Mouse (Mus musculus) liver, embryonic 14.5 days (tissue): ENCODE data around the gene Toe1. TPM values are rescaled to one million over a fixed set of nuclear protein-coding genes. Genes with fewer than 3 reads are reported as not detected.
A peak's percentile ranks its signal among the peaks of the same experiment; 100 is the strongest.

Experiments
- ATAC-seq: fragments of 200-750 bp; cut with Nextera tagmentation; 2 replicates; pipeline ENCODE4 v1.8.0; 2017; ENCODE audit warnings: moderate number of reproducible peaks, mild to moderate bottlenecking, moderate library complexity; ENCODE audit not compliant: insufficient read depth
- DNase-seq, 3 experiments: peaks; one replicate each; pipeline ENCODE4 v3.0.0-alpha.2; 2012 to 2013; ENCODE audit warnings: low read depth in 3 of 3, low spot score in 3 of 3
- H3K27ac ChIP-seq: fragments of 300-500 bp; sonication (generic); 2 replicates; pipeline ENCODE4 v1.5.1; 2014; ENCODE audit warnings: moderate library complexity, mild to moderate bottlenecking, control low read depth, inconsistent platforms
- H3K27me3 ChIP-seq: fragments of 300-500 bp; sonication (generic); 2 replicates; pipeline ENCODE4 v1.6.1; 2014; ENCODE audit warnings: mild to moderate bottlenecking, low read length, moderate library complexity; ENCODE audit not compliant: control insufficient read depth, insufficient read depth
- H3K36me3 ChIP-seq: fragments of 300-500 bp; sonication (generic); replicated peaks from 2 replicates; pipeline ENCODE4 v1.6.1; 2014; ENCODE audit warnings: low read depth; ENCODE audit not compliant: control insufficient read depth, insufficient read depth
- H3K4me1 ChIP-seq, 2 experiments: fragments of 200-500 bp in 1 of 2; fragments of 300-500 bp in 1 of 2; sonication (generic) in 1 of 2; replicated peaks; 2 replicates each; pipeline ENCODE4 v1.6.1; 2012 to 2014; ENCODE audit warnings: antibody characterized with exemption in 1 of 2, inconsistent platforms in 1 of 2, low read length in 1 of 2; ENCODE audit not compliant: control insufficient read depth in 2 of 2, insufficient read depth in 2 of 2
- H3K4me2 ChIP-seq: fragments of 300-500 bp; sonication (generic); 2 replicates; pipeline ENCODE4 v1.6.1; 2014; ENCODE audit warnings: low read depth, mild to moderate bottlenecking, control low read depth, moderate library complexity
- H3K4me3 ChIP-seq, 2 experiments: fragments of 200-500 bp in 1 of 2; fragments of 300-500 bp in 1 of 2; sonication (generic) in 1 of 2; 2 replicates each; pipeline ENCODE4 v1.5.1; 2012 to 2014; ENCODE audit warnings: low read depth in 2 of 2, low read length in 2 of 2, mild to moderate bottlenecking in 2 of 2, control low read depth in 1 of 2, inconsistent platforms in 1 of 2, moderate library complexity in 1 of 2; ENCODE audit not compliant: insufficient read depth in 1 of 2
- H3K9ac ChIP-seq: fragments of 300-500 bp; sonication (generic); replicated peaks from 2 replicates; pipeline ENCODE4 v1.6.1; 2014; ENCODE audit warnings: mild to moderate bottlenecking, control low read depth, moderate library complexity
- H3K9me3 ChIP-seq: fragments of 300-500 bp; sonication (generic); 2 replicates; pipeline ENCODE4 v1.6.1; 2016; ENCODE audit warnings: low read length, mixed read lengths; ENCODE audit not compliant: control insufficient read depth
- CTCF ChIP-seq: IDR thresholded peaks from 2 replicates; pipeline ENCODE4 v1.5.1; 2016; ENCODE audit warnings: antibody characterized with exemption, low read depth, control low read depth
- EP300 ChIP-seq: IDR thresholded peaks from 2 replicates; pipeline ENCODE4 v1.6.1; 2016; ENCODE audit warnings: antibody characterized with exemption, low read depth
- WGBS: fragments of 180-500 bp; shearing (Covaris S2); extraction: QIAGEN DNeasy Blood & Tissue Kit; methylation state at CpG from one replicate; pipeline ENCODE4 v1.1.7; 2014; ENCODE audit not compliant: insufficient replicate concordance; 5-methylcytosine and 5-hydroxymethylcytosine counted together
- polyA plus RNA-seq, 2 experiments: library from polyadenylated mRNA; depleted of rRNA in 1 of 2; stranded (reverse) in 1 of 2; unstranded in 1 of 2; fragments of >200 nt; fragmentation: Nextera tagmentation in 1 of 2; extraction: Ambion mirVana in 1 of 2; gene quantifications; 2 replicates each; pipeline versions ENCODE4 v1.2.1 to v1.2.3; 2012 to 2014

The Toe1 gene
- polyA plus RNA-seq, 2 experiments: 14.2 to 14.7 TPM

DNA sequence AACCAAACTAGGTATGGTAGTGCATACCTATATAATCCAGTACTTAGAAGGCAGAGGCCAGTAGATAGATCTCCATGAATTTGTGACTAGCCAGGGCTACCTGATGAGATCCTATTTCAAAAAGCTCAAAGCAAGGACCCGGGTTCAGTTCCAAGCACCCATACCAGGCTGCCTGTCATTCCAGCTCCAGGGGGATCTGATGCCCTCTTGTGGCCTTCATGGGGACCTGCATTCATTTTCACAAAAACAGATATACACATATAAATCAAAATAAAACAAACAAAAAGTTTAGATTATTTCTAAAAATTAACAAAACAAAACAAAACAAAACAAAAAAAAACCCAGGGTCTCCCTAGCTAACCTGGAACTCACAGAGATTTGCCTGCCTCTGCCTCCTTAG lies 20.9 kb downstream of the Toe1 start:
- no peaks in the 10 kb centered on the region for H3K36me3 ChIP-seq
- H3K9ac ChIP-seq: no peak overlapping the region
- WGBS: 82% methylated on average over 1 of the region's 1 CpGs
- no peaks in the 10 kb centered on the region for H3K9me3 ChIP-seq
- H3K4me3 ChIP-seq: no peak overlapping the region
- DNase-seq (no peak), ATAC-seq (no peak)
- no peak for TF ChIP-seq EP300
- TF ChIP-seq CTCF: peak; percentile 53
- no peaks in the 10 kb centered on the region for H3K4me1 ChIP-seq
- H3K4me2 ChIP-seq: no peak overlapping the region
- no peaks in the 10 kb centered on the region for H3K27me3 ChIP-seq
- H3K27ac ChIP-seq: no peak overlapping the region

- WGBS: 64% methylated on average over 8 of the region's 8 CpGs
- no peak overlapping the region for H3K4me3 ChIP-seq
- H3K4me1 ChIP-seq: no peaks in the 10 kb centered on the region
- no peaks in the 10 kb centered on the region for H3K36me3 ChIP-seq
- H3K9me3 ChIP-seq: no peaks in the 10 kb centered on the region
- no peak for ATAC-seq
- DNase-seq: no peak
- no peaks in the 10 kb centered on the region for H3K27me3 ChIP-seq
- no peak overlapping the region for H3K4me2 ChIP-seq
- H3K27ac ChIP-seq: no peak overlapping the region
- H3K9ac ChIP-seq: no peak overlapping the region
- no peak for TF ChIP-seq CTCF
- TF ChIP-seq EP300: no peak
These were observed 25.3 kb downstream of the Toe1 start for GRCm38 (mm10) chr4:116782171-116782570.

GRCm38 (mm10) chr4:116781366-116781765 lies 26.1 kb downstream of the Toe1 start:
- H3K27me3 ChIP-seq: no peaks in the 10 kb centered on the region
- no peak overlapping the region for H3K4me2 ChIP-seq
- H3K4me1 ChIP-seq: no peaks in the 10 kb centered on the region
- no peak overlapping the region for H3K4me3 ChIP-seq
- TF ChIP-seq CTCF (no peak), EP300 (no peak)
- no peaks in the 10 kb centered on the region for H3K9me3 ChIP-seq
- no peaks in the 10 kb centered on the region for H3K36me3 ChIP-seq
- ATAC-seq: no peak
- H3K9ac ChIP-seq: no peak overlapping the region
- 38% methylated on average over 2 of the region's 2 CpGs for WGBS
- H3K27ac ChIP-seq: no peak overlapping the region
- DNase-seq: no peak

DNA sequence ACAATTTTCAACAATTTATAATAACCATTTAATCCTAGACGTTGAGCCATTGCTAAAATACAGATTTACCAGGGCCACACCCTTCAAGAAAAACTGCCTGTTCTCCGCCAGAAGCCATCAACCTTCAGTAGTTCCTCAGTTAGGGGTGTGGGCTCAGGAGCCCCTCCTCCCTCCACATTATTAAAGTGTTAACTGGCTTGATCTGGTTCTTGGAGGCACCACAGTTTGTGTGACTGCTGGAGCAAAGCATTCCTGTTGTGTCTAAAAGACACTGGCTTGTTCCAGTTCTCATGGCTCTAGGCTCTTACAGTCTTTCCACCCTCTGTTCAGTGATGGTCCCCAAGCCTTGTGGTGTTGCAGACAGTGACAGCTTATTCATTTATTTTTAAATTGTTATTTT lies 26.9 kb downstream of the Toe1 start:
- no peaks in the 10 kb centered on the region for H3K9me3 ChIP-seq
- H3K4me3 ChIP-seq: no peak overlapping the region
- H3K4me2 ChIP-seq: no peak overlapping the region
- ATAC-seq (no peak), DNase-seq (no peak)
- 53% methylated on average over 2 of the region's 2 CpGs for WGBS
- no peak overlapping the region for H3K27ac ChIP-seq
- TF ChIP-seq EP300 (no peak), CTCF (no peak)
- no peak overlapping the region for H3K9ac ChIP-seq
- no peaks in the 10 kb centered on the region for H3K4me1 ChIP-seq
- H3K36me3 ChIP-seq: no peaks in the 10 kb centered on the region
- no peaks in the 10 kb centered on the region for H3K27me3 ChIP-seq

DNA sequence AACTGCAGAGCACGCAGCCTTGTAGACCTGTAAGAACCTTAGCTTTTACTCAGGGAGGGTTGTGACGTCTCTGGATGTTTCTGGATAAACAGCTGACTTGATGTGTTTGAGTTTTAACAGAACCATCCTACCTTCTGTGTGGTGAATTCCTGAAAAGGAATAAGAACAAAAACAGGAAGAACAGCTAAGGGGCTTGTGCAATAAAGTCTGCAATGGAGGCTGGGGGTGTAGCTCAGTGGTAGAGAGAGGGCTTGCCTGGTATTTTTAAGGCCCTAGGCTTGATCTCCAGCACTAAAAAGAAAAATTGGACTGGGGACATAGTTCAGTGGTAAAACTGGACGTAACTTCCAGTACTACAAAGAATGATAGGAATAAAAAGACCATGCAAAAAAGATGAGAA lies 30.4 kb downstream of the Toe1 start:
- Histone ChIP-seq H3K27ac (no peak overlapping the region), H3K9ac (no peak overlapping the region), H3K27me3 (no peaks in the 10 kb centered on the region), H3K4me2 (no peak overlapping the region), H3K9me3 (no peaks in the 10 kb centered on the region), H3K36me3 (no peaks in the 10 kb centered on the region), H3K4me1 (no peaks in the 10 kb centered on the region), H3K4me3 (no peak overlapping the region)
- TF ChIP-seq CTCF (no peak), EP300 (no peak)
- ATAC-seq: no peak
- 61% methylated on average over 3 of the region's 3 CpGs for WGBS
- DNase-seq: no peak

DNA sequence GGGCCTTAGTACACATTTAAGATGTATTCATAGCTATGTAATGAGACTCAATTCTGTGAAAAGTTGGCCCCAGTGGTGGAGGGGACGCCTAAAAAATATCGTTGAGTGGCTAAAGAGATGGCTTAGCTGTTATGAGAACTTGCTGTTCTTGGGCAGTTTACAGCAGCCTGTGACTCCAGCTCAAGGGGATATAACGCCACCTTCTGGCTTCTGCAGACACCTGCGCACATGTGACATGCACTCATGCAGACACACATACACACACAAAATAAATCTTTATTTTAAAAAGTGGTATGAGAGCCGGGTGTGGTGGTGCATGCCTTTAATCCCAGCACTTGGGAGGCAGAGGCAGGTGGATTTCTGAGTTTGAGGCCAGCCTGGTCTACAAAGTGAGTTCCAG lies 31.0 kb downstream of the Toe1 start:
- WGBS: 67% methylated on average over 5 of the region's 5 CpGs
- DNase-seq (no peak), ATAC-seq (no peak)
- Histone ChIP-seq H3K9me3 (no peaks in the 10 kb centered on the region), H3K27me3 (no peaks in the 10 kb centered on the region), H3K4me1 (no peaks in the 10 kb centered on the region), H3K27ac (no peak overlapping the region), H3K4me2 (no peak overlapping the region), H3K4me3 (no peak overlapping the region), H3K9ac (no peak overlapping the region), H3K36me3 (no peaks in the 10 kb centered on the region)
- TF ChIP-seq EP300: no peak
- peak; percentile 28 for TF ChIP-seq CTCF
